Mouse (Mus musculus): Measurements from ENCODE around the gene Cs. TPM values are rescaled to one million over a fixed set of nuclear protein-coding genes. Genes with fewer than 3 reads are reported as not detected.

Cs gene
- polyA plus RNA-seq, 1 experiment from 2014 or later = 171 TPM

GRCm38 (mm10) chr10:128303126-128304021, 34.2 kb upstream of the Cs start, which contains the start of gene Pan2:
TSS of gene Pan2 (plus strand) at chr10:128303335.
- Histone ChIP-seq H3K9ac (ENCODE audit: low read length) (peak within 1 kb of the TSS; percentile 88), H3K9me3 (ENCODE audit: control insufficient read depth, low read length) (no peaks in the 10 kb centered on the region), H3K27ac (ENCODE audit: low read length) (peak within 1 kb of the TSS; percentile 97), H3K36me3 (ENCODE audit: control insufficient read depth, insufficient read depth, low read length) (0 out of 2 replicates have a peak, but pooled peaks cover 3% of the 10 kb centered on the region), H3K4me1 (replicated peaks; ENCODE audit: control insufficient read depth, insufficient read depth, low read length) (peaks cover 10% of the 10 kb centered on the region), H3K4me2 (ENCODE audit: low read depth, low read length) (peak within 1 kb of the TSS; percentile 75), H3K4me3 (ENCODE audit: low read length) (peak within 1 kb of the TSS; percentile 67), H3K27me3 (ENCODE audit: control insufficient read depth, insufficient read depth, low read depth, low read length) (no peaks in the 10 kb centered on the region)
- peak; percentile 99 for ATAC-seq (ENCODE audit: low read depth)
- WGBS = under 1% methylated on average over 37 of the region's 37 CpGs

- no peaks in the 10 kb centered on the region for H3K27me3 ChIP-seq (ENCODE audit: control insufficient read depth, insufficient read depth, low read depth, low read length)
- peaks cover 7% of the 10 kb centered on the region for H3K4me1 ChIP-seq (replicated peaks; ENCODE audit: control insufficient read depth, insufficient read depth, low read length)
- H3K4me2 ChIP-seq (ENCODE audit: low read depth, low read length) = no peak overlapping the region
- H3K4me3 ChIP-seq (ENCODE audit: low read length) = no peak overlapping the region
- no peak overlapping the region for H3K27ac ChIP-seq (ENCODE audit: low read length)
- H3K9me3 ChIP-seq (ENCODE audit: control insufficient read depth, low read length) = no peaks in the 10 kb centered on the region
- peaks cover 30% of the 10 kb centered on the region for H3K36me3 ChIP-seq (ENCODE audit: control insufficient read depth, insufficient read depth, low read length)
- no peak overlapping the region for H3K9ac ChIP-seq (ENCODE audit: low read length)
- 85% methylated on average over 7 of the region's 7 CpGs for WGBS
- no peak for ATAC-seq (ENCODE audit: low read depth)
Observed at GRCm38 (mm10) chr10:128309654-128310053, 27.9 kb upstream of the Cs start.

- 36% methylated on average over 11 of the region's 11 CpGs for WGBS
- H3K4me2 ChIP-seq (ENCODE audit: low read depth, low read length) = no peak overlapping the region
- H3K9me3 ChIP-seq (ENCODE audit: control insufficient read depth, low read length) = no peaks in the 10 kb centered on the region
- H3K9ac ChIP-seq (ENCODE audit: low read length) = no peak overlapping the region
- peaks cover 35% of the 10 kb centered on the region for H3K36me3 ChIP-seq (ENCODE audit: control insufficient read depth, insufficient read depth, low read length)
- H3K4me1 ChIP-seq (replicated peaks; ENCODE audit: control insufficient read depth, insufficient read depth, low read length) = peaks cover 7% of the 10 kb centered on the region
- peak; percentile 82 for ATAC-seq (ENCODE audit: low read depth)
- no peak overlapping the region for H3K27ac ChIP-seq (ENCODE audit: low read length)
- no peaks in the 10 kb centered on the region for H3K27me3 ChIP-seq (ENCODE audit: control insufficient read depth, insufficient read depth, low read depth, low read length)
- no peak overlapping the region for H3K4me3 ChIP-seq (ENCODE audit: low read length)
Observed at GRCm38 (mm10) chr10:128310177-128310576, 27.4 kb upstream of the Cs start.

- Histone ChIP-seq H3K27ac (ENCODE audit: low read length) (no peak overlapping the region), H3K36me3 (ENCODE audit: control insufficient read depth, insufficient read depth, low read length) (peaks cover 42% of the 10 kb centered on the region), H3K4me3 (ENCODE audit: low read length) (no peak overlapping the region), H3K9me3 (ENCODE audit: control insufficient read depth, low read length) (no peaks in the 10 kb centered on the region), H3K4me2 (ENCODE audit: low read depth, low read length) (no peak overlapping the region), H3K27me3 (ENCODE audit: control insufficient read depth, insufficient read depth, low read depth, low read length) (no peaks in the 10 kb centered on the region), H3K9ac (ENCODE audit: low read length) (no peak overlapping the region), H3K4me1 (replicated peaks; ENCODE audit: control insufficient read depth, insufficient read depth, low read length) (peaks cover 7% of the 10 kb centered on the region)
- WGBS = 56% methylated on average over 4 of the region's 4 CpGs
- no peak for ATAC-seq (ENCODE audit: low read depth)
Observed at GRCm38 (mm10) chr10:128310902-128311301, 26.6 kb upstream of the Cs start.

GRCm38 (mm10) chr10:128315578-128315977, 22.0 kb upstream of the Cs start:
- Histone ChIP-seq H3K27me3 (ENCODE audit: control insufficient read depth, insufficient read depth, low read depth, low read length) (no peaks in the 10 kb centered on the region), H3K4me2 (ENCODE audit: low read depth, low read length) (no peak overlapping the region), H3K9ac (ENCODE audit: low read length) (no peak overlapping the region), H3K4me3 (ENCODE audit: low read length) (no peak overlapping the region), H3K4me1 (replicated peaks; ENCODE audit: control insufficient read depth, insufficient read depth, low read length) (no peaks in the 10 kb centered on the region), H3K27ac (ENCODE audit: low read length) (no peak overlapping the region), H3K36me3 (ENCODE audit: control insufficient read depth, insufficient read depth, low read length) (peaks cover 50% of the 10 kb centered on the region), H3K9me3 (ENCODE audit: control insufficient read depth, low read length) (no peaks in the 10 kb centered on the region)
- WGBS = 87% methylated on average over 8 of the region's 8 CpGs
- no peak for ATAC-seq (ENCODE audit: low read depth)

GRCm38 (mm10) chr10:128321641-128322040, 15.9 kb upstream of the Cs start:
- ATAC-seq (ENCODE audit: low read depth) = no peak
- 0 out of 2 replicates have a peak overlapping the region, but pooled peaks have one; percentile 5 for H3K9ac ChIP-seq (ENCODE audit: low read length)
- H3K36me3 ChIP-seq (ENCODE audit: control insufficient read depth, insufficient read depth, low read length) = peaks cover 37% of the 10 kb centered on the region

GRCm38 (mm10) chr10:128322141-128323108, 15.1 kb upstream of the Cs start, which contains the start of gene Cnpy2:
TSS of gene Cnpy2 (plus strand) at chr10:128322459.
- peak within 1 kb of the TSS; percentile 98 for H3K9ac ChIP-seq (ENCODE audit: low read length)
- ATAC-seq (ENCODE audit: low read depth) = peak; percentile 95
- H3K9me3 ChIP-seq (ENCODE audit: control insufficient read depth, low read length) = no peaks in the 10 kb centered on the region
- H3K4me2 ChIP-seq (ENCODE audit: low read depth, low read length) = peak within 1 kb of the TSS; percentile 77
- WGBS = under 1% methylated on average over 40 of the region's 40 CpGs
- H3K36me3 ChIP-seq (ENCODE audit: control insufficient read depth, insufficient read depth, low read length) = peaks cover 40% of the 10 kb centered on the region
- peak within 1 kb of the TSS; percentile 80 for H3K4me3 ChIP-seq (ENCODE audit: low read length)
- peaks cover 12% of the 10 kb centered on the region for H3K4me1 ChIP-seq (replicated peaks; ENCODE audit: control insufficient read depth, insufficient read depth, low read length)
- H3K27me3 ChIP-seq (ENCODE audit: control insufficient read depth, insufficient read depth, low read depth, low read length) = no peaks in the 10 kb centered on the region
- peak within 1 kb of the TSS; percentile 96 for H3K27ac ChIP-seq (ENCODE audit: low read length)

More at GRCm38 (mm10) chr10:128321641-128322040, 15.9 kb upstream of the Cs start:
- H3K27ac ChIP-seq (ENCODE audit: low read length) = no peak overlapping the region
- H3K27me3 ChIP-seq (ENCODE audit: control insufficient read depth, insufficient read depth, low read depth, low read length) = no peaks in the 10 kb centered on the region
- H3K9me3 ChIP-seq (ENCODE audit: control insufficient read depth, low read length) = no peaks in the 10 kb centered on the region
- H3K4me1 ChIP-seq (replicated peaks; ENCODE audit: control insufficient read depth, insufficient read depth, low read length) = peaks cover 12% of the 10 kb centered on the region
- H3K4me3 ChIP-seq (ENCODE audit: low read length) = peak overlapping the region; percentile 80
- 53% methylated on average over 12 of the region's 12 CpGs for WGBS
- peak overlapping the region; percentile 77 for H3K4me2 ChIP-seq (ENCODE audit: low read depth, low read length)

- no peak overlapping the region for H3K27ac ChIP-seq (ENCODE audit: low read length)
- peak overlapping the region; percentile 80 for H3K4me3 ChIP-seq (ENCODE audit: low read length)
- 68% methylated on average over 8 of the region's 8 CpGs for WGBS
- H3K9me3 ChIP-seq (ENCODE audit: control insufficient read depth, low read length) = no peaks in the 10 kb centered on the region
- H3K27me3 ChIP-seq (ENCODE audit: control insufficient read depth, insufficient read depth, low read depth, low read length) = no peaks in the 10 kb centered on the region
- H3K36me3 ChIP-seq (ENCODE audit: control insufficient read depth, insufficient read depth, low read length) = peaks cover 36% of the 10 kb centered on the region
- H3K4me1 ChIP-seq (replicated peaks; ENCODE audit: control insufficient read depth, insufficient read depth, low read length) = peaks cover 12% of the 10 kb centered on the region
- peak overlapping the region; percentile 98 for H3K9ac ChIP-seq (ENCODE audit: low read length)
- no peak for ATAC-seq (ENCODE audit: low read depth)
- peak overlapping the region; percentile 77 for H3K4me2 ChIP-seq (ENCODE audit: low read depth, low read length)
Observed at GRCm38 (mm10) chr10:128323516-128323915, 14.0 kb upstream of the Cs start.

All from lung, embryonic 16.5 days (tissue).